Mouse (Mus musculus): ENCODE measurements around the gene Nkapd1.
A peak's percentile ranks its signal among the peaks of the same experiment; 100 is the strongest.
"Not testable (repeated sequence)": the region's sequence is repeated elsewhere in the genome, so short reads cannot be mapped to it uniquely, and the experiment has no call there.

The Nkapd1 gene

DNA sequence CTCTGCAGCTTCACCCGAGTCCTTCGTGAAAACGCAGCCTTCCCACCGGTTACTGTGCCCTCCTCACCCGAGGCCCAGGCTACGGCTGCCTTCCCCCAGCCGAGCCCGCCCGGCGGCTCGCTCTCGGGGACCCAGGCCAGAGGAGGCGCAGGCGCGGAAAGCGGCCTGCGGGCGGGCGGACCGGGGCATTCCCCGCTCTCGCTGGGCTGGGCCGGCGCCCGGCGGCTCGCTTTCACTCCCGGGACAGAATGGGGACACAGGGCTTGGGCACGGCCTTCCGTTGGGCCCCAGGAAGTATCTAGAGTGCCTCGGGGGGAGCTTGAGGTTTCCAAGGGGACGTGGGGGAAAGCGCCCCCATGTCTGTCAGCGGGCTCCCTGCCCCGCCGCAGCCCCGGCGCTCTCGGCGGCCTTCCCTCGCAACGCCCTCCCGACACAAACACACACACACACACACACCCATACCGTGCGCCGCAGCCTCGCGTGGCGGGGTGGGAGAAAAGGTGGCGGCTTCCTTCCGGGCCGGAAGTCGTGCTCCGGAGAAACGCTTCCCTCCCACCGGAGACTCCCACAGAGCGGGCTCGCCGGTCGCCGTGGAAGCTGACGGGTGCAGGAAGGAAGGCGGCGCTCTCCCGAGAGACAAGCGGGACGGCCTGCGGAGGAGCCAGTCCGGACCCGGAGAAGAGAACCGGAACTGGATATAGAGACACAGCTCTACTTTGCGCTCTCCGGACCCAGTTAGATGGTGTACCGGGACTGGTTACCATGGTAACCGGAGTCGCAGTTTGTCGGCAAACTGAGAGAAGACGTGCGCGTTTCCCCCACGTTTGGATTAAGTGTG is at the start of gene Nkapd1, which contains the start of gene Pih1d2:
Nkapd1 (minus strand) TSS at position 699 of the 838 bp plus-strand sequence.
Pih1d2 (plus strand) TSS at position 556 of the 838 bp plus-strand sequence.
- peak; percentile 96 for DNase-seq (ENCODE audit: low read depth, low spot score)

DNA sequence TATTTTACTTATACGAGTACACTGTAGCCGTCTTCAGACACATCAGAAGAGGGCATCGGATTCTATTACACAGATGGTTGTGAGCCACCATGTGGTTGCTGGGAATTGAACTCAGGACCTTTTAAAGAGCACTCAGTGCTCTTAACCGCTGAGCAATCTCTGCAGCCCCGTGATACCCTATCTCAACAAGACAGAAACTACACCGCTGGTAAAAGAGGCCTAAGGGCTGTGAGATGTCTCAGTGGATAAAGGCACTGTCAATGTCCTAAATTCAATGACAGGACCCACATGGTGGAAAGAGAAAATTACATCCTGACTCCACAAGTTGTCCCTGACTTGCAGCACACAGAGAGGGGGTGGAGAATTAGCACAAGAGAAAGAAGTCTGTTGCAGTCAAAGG is 49.2 kb upstream of the Nkapd1 start:
- DNase-seq (ENCODE audit: low read depth, low spot score): no peak

DNA sequence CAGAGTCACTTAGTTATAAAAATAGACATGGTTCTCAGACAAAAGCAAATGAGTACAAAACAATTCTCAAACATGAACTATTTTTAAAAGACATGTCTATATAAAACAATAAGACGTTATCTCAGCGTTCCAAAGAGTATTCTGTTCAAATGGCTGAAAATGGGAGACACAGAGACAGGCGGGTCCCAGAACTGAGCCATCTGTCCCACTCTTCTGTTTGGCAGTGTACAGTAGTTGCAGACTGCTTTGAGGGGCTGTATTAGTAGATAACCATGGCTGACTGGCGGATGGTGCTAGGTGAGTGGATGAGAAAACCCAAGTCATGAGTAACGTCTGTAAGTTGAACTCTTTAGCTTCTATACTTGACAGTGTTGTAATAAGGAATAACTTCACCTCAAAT is 47.6 kb upstream of the Nkapd1 start:
- peak; percentile 35 for DNase-seq (ENCODE audit: low read depth, low spot score)

DNA sequence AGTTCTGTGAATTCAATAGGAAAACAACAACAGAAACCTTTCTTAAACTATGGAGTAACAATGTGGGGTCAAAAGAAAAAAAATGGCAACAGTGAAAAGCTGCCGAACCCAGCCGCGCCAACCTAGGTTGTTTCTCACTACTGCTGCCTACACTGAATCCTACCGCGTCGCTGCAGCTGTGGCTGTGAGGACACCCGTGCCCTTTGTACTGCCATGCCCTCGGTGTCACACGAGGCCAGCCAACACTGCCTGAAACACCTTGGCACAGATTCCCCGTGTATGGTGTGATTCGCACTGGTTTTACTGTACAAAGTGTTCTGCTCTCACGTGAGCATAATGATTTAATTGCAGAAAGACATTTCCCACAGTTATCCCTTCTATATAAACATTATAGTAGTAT is 43.2 kb upstream of the Nkapd1 start:
- peak; percentile 51 for DNase-seq (ENCODE audit: low read depth, low spot score)

DNA sequence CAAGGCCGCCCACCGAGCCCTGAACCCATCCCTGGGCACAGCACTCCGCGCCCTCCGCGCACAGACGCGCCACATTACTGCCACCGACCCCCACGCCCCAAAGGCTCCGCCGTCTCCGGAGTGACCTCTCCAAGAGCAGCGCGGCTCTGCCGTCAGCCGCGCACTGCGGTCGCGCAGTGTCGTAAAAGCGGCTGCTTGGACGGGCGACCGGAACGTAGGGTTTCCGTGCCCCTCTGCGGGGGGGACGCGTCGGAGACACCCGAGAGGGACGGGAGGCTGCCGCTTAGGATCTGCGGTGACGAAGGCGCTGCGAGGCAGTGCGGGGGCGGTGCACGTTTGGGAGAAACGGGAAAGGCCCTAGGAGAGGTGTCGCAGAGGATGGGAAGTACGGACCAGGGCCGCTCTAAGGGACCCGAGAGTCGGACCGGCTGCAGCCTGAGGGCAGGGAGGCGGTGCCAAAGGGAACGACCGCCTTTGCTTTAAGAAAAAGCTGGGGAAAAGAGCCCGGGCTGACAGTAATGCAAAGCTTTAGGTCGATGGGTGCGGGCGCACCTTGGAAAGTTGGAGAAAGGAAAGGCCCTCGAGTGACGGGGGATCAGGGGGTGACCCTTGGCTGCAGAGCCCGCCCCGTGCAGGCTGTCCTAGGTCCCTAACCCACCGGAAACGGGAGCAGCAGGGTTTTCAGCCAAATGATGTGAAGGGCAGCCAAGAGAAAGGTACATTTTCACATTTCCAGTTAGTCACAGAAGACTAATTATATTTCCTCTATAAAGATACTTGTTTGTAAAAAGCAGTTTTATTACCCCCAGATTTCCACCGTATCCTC is 42.3 kb upstream of the Nkapd1 start, which contains the start of gene Dlat:
Dlat (minus strand) TSS at position 389 of the 826 bp plus-strand sequence.
- peak; percentile 98 for DNase-seq (ENCODE audit: low read depth, low spot score)

DNA sequence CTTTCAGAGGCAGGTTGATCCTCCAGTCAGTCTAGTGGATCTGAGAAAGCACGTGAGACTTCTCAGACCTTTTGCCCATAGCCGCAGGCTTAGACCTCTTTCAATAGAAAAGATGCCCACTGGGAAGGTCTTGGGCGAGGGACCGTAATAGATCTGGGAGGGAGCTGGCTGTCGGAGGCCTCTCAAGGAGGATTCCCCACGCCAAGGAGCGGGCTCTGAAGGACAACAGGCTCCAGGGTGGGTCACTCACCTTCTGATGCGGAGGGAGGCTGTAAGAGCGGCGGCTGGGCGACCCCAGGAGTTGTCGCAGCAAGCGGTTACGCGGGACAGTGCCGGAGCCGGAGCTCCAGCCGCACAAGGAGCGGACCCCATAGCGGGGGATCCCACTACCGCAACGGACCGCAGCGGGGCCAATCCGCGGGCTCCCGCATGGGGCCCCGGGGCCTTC is 41.7 kb upstream of the Nkapd1 start:
- DNase-seq (ENCODE audit: low read depth, low spot score): peak; percentile 27

DNA sequence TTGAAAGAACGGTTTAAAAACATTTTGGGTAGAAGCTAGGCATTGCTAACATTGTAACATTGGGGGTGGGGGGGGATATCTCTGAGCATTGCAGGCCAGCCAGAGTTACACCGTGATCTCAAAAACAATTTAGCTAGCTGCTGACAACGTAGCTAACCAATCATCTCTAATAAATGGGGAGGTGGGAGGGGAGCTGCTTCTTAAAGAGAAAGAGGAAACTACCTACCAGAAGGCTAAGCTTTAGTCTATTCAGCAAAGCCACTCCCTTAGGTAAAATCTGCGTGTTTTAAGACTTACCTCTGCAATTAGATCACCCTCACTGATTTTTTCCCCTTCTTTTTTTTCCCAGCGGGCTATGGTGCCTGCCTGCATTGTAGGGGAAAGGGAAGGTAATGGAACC is 41.1 kb upstream of the Nkapd1 start:
- no peak for DNase-seq (ENCODE audit: low read depth, low spot score)

DNA sequence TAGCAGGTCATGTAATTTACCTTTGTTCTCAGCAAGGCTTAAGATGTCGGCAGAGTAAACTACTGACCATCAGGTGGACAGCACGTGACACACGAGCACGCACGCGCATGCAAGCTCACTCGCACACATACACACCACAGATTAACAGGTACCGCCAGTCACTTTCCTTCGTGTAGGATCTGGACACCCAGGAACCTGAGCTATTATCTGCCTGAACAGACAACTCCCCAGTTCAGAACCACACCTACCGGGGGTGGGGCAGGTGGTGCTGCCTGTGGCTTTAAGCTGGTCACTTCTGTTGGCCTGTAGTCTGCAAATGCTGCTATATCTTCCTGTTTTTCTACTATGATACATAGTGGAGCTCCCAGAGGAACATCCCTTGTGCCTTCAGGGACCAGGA is 33.2 kb upstream of the Nkapd1 start:
- no peak for DNase-seq (ENCODE audit: low read depth, low spot score)

DNA sequence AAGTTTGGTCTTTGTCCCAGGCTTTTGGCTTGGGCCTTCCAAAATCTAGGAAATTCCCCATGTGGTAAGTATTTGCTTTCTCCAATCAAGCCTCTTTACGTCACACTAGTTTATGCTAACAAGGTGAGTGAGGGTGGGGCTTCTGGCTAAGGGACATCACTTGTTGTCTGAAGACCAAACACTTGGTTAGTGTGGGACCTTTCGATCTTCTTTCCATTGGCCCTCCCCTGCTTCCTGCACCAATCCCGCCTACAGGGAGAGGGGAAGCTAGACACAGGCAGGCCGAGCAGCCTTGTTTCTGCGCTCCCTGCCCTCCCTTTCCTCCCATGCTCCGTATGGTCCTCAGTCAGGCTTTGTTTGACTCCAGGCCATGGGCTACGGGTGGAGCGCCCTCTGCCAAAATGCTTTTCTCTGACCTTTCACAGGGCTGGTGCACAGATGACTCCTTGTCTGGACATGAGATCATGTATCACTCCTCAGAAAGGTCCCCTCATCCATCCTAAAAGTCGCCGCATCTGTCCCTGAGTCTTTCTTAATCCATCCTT is 29.6 kb upstream of the Nkapd1 start:
- DNase-seq (ENCODE audit: low read depth, low spot score): no peak

DNA sequence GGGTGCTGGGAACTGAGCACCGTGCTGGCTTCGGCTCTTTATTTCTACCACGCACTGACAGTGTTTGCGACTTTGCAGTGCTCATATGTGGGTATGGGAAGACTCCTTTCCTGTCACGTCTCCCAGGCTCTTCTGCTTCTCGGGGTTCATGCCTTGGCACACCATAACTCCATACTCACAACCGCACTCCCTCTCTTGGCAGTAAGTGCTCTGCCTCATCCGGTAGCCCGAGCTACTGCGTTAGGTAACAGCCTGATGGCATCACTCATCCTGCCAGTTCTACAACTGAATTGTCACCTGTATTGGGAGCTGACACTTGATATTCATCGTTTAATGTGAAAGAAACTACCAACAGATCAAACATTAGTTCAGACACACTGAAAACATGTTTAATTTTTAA is 17.0 kb upstream of the Nkapd1 start:
- DNase-seq (ENCODE audit: low read depth, low spot score): no peak

DNA sequence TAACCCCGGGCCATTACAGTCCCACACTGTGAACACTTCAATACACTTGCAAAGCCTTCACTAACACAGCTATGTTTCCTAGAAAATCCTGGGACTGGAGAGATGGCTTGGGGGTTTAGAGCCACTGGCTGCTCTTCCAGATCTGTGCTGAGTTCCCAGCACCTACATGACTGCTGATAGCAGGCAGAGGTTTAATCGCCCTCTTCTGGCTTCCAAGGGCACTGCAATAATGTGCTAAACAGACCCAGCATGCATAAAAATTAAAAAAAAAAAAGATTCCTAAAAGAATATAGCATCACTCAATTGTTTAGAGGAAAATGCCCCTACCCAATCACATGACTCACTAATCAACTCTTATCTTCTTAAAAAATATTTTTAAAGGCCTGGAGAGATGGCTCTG is 15.8 kb upstream of the Nkapd1 start:
- peak; percentile 18 for DNase-seq (ENCODE audit: low read depth, low spot score)

DNA sequence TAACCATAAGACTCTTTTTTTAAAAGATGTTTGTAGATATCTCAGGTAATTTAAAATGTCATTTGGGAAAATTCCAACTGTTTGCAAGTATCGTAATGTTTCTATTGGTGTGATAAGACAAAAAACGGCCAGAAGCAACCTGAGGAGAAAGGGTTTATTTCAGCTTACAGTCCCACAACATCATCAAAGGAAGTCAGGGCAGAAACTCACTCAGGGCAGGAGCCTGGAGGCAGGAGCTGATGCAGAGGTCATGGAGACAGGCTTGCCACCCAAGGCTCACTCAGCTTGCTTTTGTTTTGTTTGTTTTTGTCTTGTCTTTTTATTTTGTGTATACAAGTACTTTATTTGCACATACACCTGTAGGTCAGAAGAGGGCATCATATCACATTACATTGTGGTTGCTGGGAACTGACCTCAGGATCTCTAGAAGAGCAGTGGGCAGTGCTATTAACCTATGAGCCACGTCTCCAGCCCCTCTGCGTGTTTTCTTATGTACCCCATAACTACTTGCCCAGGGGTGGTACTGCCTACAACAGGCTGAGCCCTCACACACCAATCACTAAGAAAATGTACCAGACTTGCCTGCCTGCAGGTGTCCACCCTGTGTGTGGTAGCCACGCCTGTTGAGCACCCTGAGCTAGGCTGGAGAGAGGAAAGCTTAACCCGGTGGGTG is 14.9 kb upstream of the Nkapd1 start:
- DNase-seq (ENCODE audit: low read depth, low spot score): no peak

DNA sequence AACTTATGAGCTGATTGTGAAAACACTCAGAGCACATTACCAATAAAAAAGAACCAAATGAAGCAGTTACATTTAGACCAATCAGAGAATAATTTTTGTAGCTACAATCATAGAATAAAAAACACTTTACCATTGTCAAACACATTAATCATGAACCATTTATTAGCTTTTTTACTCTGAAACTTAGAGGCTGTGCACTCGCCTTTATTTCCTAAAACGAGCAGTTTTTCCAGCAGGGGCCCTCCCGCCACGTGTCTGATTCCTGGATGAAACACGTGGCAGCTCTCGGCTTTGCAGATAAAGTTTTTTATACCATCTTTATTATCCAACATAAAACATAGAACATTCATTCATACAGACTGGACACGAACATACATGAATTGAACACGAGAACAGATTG is 13.6 kb upstream of the Nkapd1 start:
- DNase-seq (ENCODE audit: low read depth, low spot score): not testable (repeated sequence)

DNA sequence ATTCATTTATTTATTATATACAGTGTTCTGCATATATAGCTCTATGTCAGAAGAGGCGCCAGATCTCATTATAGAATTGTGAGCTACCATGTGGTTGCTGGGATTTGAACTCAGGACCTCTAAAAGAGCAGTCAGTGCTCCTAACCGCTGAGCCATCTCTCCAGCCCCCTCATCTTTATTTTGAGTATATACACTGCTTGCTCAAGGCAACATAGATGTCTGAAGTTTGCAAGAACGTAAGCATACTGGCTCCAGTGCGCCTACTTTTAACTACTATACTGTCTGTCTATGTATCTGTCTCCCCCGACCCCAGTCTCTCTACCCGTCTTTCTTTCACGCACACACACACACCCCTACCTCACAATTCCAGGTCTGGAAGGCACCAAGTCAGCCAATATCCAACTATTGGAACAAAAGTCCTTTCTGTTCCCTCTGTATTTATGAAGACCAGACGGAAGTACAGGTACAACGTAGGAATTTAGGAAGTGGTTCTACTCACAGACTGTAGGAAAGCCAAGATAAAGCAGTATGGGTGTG is 598 bp upstream of the Nkapd1 start:
- no peak for DNase-seq (ENCODE audit: low read depth, low spot score)

DNA sequence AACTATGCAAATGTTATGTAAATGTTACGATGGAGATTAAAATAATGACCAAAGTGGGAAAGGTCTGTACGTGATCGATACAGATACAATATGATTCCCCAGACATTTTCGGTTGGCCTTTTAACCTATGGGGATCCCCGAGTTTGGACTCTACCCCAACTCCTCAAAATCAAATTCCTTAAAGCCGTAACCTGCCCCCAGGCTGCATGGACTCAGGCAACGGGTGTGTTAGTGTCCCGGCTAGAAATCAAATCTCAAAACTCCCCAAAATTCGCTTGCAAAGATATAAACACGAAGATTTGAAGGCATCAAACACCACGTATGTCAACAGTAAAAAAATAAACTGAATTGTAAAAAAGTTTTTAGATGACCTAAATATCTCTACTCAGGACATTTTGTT is 1.1 kb downstream of the Nkapd1 start:
- DNase-seq (ENCODE audit: low read depth, low spot score): no peak

DNA sequence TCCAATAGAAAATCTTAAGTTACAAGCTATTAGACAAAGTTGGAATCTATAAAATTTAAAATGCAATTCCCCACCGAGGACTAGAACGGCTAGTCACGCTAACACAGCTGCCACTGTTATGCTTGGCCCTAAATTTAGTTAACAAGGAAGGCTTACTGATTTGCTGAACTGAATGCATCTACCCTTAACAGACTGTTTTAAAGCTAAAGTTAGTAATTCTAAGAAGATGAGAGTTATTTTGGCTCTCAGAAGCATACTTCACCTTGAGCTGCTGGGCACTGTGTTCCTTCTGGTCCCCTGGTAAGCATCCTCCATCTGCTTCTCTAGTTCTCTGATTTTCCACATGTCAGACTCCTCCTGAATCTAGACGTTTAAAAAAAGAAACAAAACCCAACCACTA is 5.1 kb downstream of the Nkapd1 start:
- DNase-seq (ENCODE audit: low read depth, low spot score): peak; percentile 62

DNA sequence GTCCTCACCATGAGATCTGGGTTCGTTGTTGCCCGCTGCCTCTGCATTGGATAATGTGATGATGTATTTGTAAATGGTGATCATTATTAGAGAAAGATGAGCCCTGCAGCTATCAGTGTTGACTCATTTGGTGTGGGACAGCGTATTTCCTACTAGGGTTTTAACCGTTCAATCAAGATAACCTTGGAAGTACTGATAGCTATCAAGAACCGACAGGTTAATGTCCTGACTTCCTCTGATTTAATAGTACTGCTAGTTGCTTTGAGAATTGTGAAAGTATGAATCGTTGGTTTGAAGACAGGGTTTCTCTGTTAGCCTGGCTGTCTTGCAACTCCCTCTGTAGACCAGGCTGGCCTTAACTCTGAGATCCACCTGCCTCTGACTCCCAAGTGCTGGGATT is 12.9 kb downstream of the Nkapd1 start:
- no peak for DNase-seq (ENCODE audit: low read depth, low spot score)

DNA sequence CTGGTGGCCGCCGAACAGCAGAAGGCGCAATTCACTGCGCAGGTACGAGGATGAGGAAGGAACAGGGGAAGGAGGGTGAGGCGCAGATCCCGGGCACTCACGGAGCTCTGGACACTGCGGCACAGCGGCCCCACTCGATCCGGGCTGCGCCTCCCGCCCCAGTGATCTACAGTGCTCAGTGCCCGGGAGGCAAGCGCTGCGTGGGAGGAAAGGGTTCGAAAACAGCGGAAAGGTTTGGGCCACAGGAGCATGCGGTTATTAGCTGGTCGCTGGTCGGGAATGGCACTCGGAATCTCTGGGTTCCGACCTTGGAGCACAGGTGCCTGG is 13.3 kb downstream of the Nkapd1 start:
- DNase-seq (ENCODE audit: low read depth, low spot score): no peak

DNA sequence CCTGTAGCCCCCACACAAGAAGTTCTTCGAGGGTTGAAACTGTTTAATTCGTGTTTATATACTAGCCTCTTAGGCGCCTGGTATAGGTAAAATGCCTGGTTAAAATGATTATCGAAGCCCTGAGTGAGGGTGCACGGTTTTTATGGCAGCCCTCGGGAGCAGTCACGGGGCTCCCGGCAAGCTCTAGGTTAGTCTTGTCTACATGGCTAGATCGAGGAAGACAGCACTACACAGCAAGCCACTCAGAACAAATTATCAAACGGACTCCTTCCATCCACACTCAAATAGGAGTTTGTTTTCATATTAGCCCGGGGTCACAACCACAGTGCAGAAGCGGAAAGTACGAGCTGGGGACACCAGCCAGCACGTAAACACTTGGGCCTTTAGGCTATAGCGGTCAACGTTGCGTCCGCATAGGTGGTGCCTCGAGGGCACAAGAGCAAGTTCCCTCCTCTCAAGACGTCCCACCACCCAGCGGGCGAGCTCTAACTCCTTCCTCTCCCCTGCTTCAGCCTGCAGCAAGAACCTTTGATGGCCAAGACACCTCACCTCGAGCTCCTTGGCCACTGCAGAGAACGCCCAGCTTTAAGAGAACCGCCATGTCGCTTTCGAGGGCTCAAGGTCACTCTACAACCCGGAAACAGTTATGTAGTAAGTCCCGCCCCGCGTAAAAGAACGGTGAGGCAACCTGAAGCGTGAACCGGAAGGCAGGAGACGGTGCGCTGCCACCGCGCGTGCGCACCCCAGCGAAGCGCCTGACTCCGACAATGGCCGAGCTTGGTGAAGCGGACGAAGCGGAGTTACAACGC is 13.9 kb downstream of the Nkapd1 start, which contains the start of the genes Sdhd and Timm8b:
Sdhd (minus strand) TSS at position 624 of the 809 bp plus-strand sequence.
Timm8b (plus strand) TSS at position 722 of the 809 bp plus-strand sequence.
- DNase-seq (ENCODE audit: low read depth, low spot score): peak; percentile 98

DNA sequence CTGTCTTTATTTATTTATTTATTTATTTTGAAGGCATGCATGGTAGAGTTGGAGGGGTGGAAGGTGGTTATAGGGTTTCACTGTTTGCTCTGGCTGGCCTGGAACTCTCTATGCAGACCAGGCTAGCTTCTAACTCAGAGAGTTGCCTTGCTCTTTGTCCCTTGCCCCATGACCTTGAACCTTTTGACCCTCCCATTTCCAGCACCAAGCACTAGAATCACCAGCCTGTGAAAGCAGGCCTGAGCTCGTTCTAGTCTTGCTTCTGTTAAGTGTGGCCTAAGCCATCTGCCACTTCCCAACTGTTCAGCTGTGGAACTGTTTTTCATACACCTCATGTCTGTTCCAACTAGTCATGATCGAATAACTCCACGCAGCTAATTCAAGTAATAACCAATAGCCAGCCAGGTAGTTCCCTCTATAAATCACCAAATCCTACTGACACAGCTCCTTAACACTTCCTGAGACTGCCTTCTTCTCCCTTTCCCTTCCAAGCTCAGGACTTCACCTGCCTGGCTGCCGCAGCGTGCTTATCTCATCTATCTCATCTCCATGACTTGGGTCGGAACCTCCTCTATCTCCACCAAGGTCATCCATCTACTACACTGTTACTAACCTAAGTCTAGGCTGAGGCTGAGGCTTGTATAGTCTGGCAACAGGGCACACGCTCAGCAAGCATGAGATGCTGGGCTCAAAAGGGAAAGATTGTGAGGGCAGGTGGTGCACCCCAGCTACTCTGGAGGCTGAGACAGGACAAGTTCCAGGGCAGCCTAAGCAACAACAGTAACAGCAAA is 15.0 kb downstream of the Nkapd1 start:
- no peak for DNase-seq (ENCODE audit: low read depth, low spot score)

Measured in brain, adult 2 months (tissue).